Mouse (Mus musculus) MEL-GATA-1-ER (cell line): ENCODE data around the gene Socs7.
A peak's percentile ranks its signal among the peaks of the same experiment; 100 is the strongest.

Experiments used
- DNase-seq: peaks from one replicate; pipeline ENCODE4 v3.0.0-alpha.2; 2012; ENCODE audit warnings: low read depth; ENCODE audit errors: extremely low read depth

The Socs7 gene

DNA sequence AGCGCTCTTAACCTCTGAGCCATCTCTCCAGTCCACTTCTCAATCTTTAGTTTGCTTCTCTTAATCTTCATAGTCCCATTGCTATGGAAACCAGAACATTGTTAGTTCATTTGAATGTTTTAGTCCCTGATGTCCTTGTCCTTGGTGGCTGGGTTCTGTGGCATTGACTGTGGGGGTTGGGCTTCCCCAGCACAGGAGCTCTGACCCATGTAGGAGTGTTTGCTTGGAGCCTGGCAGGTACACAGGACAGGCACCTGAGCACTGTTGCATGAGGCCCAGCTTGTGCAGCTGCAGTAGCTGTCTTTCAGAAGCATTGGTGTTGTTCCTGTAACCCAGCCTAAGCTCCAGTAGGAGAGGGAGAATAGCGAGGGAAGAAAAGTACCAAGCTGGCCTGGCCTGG lies 25.5 kb downstream of the Socs7 start:
- no peak for DNase-seq

DNA sequence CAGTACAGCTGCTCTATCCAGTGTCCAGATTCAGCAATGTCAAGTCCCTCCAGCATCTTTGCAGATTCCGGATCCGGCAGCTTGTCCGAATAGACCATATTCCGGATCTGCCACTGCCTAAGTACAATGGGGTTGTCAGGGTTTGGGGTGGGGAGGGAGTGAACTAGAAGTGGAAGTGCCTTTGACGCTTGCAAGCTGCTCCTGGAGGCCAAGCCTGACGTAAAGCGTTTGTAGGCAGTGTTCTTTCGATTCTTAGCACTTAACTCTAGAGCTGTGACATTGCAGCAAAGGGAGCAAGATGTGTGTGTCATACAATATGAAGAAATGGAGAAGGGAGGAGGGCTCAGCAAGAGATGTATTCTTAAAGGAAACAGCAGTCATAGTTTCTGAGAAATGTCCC lies 26.8 kb downstream of the Socs7 start:
- no peak for DNase-seq

DNA sequence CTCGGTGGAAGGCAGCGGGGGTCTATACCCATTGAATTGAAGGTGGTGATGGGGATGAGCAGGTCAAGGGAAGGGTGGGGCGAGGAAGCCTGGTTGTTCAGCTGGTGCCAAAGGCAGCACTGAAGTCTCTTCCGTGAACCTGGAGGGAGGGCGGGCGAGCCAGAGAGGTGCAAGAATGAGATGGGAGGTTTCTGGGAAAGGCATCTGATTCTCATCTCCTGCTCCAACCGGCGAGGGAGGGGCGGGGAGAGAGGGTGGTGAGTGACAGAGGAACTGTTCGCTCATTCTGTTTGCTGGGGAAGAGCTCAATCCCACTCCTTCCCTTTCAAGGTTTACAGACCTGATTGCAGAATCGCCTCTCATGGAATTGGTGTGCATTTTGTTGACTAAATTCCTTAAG lies 31.3 kb downstream of the Socs7 start:
- no peak for DNase-seq

DNA sequence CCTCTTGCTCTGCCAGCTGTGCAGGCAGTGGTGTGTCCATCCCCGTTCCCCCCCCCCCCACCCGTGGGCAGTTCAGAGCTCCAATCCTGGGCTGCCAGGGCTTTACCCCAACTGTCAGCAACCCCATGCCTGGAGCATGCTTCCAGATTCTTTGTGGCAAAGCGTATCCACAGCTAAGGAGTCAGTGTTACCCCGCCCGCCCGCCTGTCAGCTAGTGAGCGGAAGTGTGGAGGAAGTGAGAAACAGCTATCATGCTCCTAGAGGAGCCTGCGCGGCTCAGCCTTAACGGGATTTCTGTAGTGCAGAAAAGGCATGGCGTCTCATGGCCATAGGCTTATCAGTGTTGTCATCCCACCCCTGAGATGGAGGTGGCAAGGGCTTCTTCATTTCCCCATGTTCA lies 31.8 kb downstream of the Socs7 start:
- DNase-seq, result no peak

DNA sequence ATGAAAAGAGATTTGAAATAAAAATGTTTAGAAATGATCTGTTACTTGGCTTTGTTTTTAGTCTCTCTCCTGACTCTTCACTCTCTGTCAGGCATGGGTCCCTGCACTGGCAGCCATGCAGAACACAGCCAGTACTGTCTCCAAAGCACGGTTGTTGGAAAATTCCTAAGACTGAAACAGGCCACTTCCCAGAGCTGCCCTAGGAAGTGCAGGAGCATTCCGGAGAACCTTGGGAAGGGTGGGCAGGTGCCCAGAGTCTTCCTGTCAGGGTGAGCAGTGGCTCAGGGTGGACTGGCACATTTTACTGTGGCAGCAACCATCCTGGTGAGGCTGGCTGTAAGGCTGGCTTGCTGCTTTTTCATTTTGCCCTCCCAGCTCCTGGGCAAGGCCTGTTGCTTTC lies 36.2 kb downstream of the Socs7 start:
- no peak for DNase-seq

DNA sequence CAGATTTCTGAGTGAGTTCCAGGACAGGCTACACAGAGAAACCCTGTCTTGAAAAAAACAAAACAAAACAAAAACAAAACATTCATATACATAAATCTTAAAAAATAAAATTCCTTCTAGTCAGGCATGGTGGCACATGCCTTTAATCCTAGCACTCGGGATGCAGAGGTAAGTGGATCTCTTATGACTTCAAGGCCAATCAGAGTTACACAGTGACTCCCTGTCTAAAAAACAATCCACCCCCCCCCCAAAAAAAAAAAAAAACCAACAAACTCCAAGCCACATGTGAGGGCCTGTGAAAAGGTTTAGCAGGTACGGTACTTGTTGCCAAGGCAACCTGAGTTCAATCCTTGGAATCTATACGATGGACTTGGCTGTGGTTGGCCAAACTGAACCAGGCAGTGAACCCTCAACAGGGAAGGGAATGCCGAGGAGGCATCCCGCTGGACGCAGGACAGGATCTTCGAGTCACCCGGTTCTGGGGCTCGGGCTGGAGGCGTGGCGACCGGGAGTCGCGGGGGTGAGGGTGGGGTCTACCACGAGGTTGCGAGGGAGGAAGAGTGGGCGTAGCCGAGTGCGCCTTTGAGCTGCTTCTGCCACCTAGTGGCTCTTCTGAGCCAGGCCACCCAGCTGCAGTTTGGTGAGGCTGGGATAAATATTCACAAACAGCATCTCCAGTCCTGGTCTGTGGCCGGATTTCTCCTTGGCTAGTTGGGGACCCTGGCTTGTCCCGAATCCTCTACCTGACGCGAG lies 37.8 kb downstream of the Socs7 start:
- DNase-seq, result peak; percentile 65

DNA sequence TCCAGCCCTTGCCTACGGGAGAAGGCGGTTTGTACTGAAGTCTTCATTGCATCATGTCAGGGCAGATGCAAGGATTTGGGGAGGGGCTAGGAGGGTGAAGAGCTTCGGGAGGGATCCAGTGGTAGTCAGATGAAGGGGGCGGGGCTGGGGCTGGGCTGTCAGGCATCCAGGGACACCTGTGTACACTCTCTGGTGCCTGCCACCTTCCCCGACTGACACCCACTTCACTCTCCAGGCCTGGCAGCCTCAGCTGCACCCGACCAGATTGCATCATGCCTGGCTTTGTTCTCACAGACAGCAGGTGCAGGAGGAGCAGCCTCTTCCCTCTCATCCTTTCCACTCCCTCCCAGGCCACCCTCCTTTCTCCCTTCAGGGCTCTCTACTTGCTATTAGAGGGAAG lies 38.7 kb downstream of the Socs7 start:
- no peak for DNase-seq

DNA sequence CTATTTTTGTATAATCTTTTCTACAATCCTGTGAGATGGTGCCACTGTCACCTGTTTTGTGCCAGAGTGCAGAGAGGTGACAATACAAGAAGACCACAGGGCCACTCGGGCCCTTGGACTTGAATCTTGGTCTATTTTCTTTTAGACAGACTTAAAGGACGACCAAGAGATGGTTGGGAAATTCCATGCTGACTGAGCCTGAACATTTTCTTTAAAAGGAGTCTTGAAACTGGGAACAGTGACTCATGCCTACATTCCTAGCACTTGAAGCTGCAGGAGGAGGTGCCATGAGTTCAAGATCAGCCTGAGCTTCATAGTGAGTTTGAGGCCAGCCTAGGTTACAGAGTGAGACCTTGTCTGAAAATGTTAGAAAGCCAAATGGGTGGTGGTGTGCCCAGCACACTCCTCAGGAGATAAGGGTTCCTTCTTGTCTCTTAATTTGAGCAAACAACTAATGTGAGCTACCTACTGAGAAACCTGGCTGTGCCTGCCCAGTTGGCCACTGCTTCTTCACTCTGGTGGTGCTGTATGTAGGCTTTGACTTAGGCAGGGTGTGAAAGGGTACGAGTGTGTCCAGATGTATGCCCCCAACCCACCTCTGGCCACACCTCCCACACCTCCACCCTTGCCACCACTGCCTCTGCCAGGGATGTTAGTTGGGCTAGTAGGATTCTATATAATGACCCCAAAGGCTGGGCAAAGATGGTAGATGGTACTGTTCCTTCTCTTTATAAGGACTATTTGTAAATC lies 39.5 kb downstream of the Socs7 start:
- no peak for DNase-seq

DNA sequence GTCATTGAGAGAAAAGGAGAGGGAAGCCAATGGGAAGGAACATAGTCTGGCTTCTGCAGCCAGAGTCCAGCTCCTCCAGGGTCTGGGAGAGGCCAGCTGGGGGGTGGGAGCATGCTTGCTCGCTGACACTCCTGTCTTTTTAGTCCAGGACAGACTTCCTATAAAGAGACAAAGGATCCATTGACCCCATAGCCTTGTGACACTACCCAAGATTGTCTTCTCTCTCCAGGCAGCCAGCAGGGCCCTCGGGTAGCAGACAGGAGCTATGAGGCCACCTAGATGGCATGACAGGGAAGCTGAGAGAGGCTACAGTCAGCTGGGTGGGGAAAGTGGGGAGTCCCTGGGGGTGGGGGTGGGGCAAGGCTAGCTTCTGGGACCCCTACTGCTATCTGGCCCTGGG lies 40.4 kb downstream of the Socs7 start:
- no peak for DNase-seq

DNA sequence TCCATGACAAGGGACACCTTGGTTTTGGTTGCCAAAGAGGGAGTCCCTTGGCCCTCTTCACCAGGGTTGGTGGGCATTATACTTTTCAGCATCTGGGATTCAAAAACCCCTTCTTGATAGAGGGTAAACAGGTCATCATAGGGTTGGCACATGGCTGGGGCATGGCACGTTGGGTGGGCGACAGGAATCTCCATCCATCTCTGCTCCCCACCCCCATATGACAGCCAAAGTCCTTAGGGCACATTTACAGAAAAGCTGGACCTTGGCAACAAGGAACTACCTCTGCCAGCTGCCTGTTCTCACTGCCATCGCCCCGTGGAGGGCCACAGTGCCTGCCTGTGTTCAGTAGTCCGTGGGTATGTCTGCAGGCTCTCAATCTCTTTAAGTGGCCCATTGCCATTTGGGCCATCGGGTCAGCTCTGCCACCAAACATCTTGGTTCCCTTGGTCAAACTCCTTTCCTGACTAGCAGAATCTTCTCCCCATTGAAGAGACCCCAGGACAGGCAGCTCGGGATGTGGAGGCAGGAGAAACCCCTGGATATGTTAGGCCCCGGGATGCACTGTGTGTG lies 41.3 kb downstream of the Socs7 start:
- no peak for DNase-seq

DNA sequence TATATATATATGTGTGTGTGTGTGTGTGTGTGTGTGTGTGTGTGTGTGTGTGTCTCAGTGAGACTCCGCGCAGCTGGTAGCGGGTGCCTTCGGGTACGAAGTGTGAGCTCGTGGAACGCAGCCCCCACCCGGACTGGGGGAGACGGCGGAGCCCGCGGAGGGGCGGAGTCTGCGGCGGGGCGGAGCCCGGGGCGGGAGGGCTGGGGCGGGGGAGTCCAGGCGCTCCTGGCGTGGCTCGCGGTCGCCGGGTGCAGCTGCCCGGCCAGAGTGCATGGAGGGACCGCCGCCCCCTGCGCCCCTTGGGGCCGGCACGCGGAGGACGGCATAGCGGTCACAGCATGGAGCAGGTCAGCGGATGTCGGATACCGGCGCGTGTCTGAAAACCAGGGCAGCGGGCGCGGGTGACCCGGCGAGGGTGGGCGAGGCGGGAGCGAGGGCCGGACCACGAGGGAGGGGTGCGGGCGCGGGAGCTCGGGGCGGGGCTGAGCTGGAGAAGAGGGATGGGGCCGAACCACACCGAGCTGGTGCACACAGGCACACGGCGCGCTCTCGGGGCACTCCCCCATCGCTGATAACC lies 41.9 kb downstream of the Socs7 start:
- DNase-seq, result no peak

DNA sequence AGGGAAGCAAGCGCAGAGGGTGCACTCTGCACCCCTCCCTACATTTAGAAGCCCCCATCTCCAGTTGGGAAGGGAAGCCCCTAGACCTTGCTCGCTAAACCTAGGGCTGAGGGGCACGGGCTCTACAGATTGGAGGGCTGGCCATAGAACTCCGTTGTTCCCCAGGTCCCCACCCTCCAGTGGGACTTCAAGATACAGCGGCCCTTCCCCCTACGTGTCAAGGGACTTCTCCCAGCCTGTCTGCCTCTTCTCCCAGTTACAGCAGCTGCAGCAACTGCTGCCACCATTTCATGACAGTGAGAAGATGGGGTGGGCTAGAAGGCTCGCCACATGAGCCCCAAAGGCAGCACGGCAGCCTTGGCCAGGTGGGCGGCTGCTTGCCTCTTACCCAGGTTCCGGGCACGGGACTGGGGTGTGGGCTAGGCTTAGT lies 42.4 kb downstream of the Socs7 start:
- DNase-seq, result no peak

DNA sequence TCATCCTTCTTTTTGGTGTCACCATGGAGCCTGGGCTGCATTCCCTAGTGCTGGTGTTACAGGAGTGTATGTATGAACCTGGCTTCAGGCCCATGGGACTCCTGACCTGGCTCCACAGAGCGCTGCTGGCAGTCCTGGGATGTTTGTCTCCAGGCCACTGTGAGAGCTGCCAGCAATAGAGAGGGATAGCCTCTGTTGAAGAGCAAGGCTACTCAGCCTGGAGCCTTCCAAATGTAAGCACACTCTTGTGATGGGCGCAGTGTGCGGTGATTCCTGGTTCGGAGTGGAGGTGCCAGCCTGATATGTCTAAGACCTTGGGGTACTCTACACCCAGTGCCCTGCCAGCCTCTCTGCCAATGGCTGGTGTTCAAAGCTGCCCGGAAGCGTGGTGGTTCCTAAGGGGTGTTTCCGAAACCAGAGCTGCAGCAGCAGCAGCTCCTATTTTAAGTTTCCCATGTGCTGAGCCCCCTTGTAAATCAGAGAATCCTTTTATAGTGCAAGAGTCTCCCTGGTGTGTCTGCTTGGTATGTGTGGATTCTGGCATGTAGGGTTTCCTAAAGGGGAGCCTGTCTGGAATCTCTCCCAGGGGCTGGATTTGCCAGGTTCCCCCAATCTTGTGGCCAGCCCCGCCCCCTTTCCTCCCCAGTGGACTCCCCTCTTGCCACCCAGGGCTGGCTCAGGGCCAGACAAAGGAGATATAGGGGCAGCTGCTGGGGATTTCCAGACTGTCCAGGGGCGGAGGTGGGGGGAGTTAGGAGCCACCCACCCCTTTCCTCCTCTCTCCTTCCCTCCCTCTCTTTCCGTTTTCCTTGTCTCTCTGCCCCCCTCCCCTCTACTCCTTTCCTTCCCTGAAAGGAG lies 44.0 kb downstream of the Socs7 start:
- DNase-seq, result no peak

DNA sequence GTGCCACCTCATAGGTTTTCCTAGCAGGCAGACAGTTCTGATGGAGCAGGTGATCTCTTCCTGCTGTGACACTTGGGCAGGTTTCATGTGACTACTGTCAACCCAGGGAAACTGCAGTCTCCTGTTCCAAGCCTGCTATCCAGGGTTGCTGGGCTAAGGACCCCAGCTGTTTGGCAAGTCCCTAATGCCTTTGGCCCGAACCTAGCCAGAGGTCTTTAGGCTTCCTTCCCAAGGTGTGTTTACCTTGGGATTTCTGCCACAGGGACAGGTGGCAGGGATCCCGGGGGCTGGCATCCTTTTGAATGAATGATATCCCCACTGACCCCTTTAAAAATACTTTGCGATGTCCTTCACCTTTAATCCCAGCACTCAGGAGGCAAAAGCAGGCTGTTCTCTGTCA lies 45.1 kb downstream of the Socs7 start:
- no peak for DNase-seq

DNA sequence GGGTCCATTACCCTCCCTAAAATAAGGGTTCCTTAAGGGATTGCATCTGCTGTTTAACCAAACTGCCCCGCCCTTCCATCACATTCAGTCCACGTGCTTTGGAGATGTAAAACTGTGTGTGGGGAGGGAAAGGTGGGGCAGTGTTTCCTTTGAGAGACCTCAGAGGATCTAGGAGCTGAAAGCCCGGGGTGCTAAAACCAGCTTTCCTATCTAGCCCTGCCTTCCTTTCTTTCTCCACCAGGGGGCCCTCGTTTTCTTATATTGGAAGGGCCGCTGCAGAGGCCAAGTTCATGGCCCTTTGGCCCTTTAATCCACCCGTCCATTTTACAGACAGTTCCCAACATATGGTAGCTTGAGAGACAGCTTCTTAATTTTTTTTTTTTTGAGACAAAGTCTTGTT lies 45.8 kb downstream of the Socs7 start:
- DNase-seq, result no peak

DNA sequence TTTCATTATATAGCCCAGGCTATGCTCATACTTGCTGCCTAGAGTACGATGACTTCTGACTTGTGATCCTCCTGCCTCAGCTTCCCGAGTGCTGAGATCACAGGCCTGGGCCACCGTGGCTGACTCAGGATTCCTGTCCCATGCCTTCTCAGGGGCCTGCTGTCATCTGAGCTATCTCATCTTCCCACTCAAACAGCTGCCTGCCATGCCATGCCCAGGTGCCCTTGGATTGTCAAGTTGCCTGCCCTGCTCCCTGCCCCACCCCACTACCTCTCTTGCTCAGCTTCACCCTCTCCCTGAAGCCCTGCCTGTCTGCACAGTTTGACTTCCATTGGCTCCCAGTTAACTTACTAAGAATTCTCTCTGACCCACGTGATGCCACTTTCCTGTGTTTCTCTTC lies 48.6 kb downstream of the Socs7 start:
- DNase-seq, result no peak

DNA sequence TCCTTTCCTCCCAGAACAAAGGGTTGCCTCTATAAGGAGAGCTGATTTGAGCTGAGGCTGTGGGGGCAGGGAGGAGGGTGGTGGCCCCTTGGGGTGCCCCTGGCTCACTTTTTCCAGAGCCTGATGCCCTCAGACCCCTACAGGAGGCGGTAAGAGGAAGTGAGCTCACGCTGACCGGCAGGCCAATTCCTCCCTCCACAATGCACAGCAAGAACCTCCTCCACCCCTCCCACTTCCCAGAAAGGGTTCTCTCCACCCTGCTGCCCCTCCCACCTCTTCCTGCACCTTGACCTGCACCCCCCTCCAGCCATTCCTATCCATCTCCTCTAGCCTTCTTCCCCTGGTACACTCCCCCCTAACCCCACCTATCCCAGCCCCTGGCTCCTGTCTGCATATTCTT lies 49.8 kb downstream of the Socs7 start:
- DNase-seq, result no peak

DNA sequence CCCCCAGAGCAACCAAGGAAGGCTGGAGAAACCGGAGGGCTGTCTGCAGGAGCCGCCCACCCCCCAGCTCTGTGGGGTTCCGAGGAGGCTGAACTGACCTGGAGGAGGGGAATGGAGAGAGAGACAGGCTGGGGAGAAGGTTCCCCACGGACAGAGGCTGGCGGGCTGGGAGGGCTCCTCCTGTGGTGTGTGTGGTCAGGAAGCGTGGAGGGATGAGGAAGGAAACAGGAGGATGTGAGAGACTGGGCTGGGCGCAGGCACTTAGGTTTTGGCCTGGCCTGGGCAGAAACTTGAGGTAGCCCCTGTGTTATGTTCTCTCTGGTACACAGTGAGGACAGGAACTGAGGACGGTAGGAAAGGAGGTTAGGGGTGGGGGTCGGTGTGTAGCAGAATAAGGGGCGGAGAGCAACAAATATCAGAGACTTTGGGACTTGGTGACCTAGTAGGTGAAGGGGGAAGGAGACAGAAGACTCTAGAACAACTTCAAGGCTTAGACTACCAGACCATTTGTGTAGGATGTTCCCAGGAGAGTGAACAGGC lies 50.5 kb downstream of the Socs7 start:
- no peak for DNase-seq

DNA sequence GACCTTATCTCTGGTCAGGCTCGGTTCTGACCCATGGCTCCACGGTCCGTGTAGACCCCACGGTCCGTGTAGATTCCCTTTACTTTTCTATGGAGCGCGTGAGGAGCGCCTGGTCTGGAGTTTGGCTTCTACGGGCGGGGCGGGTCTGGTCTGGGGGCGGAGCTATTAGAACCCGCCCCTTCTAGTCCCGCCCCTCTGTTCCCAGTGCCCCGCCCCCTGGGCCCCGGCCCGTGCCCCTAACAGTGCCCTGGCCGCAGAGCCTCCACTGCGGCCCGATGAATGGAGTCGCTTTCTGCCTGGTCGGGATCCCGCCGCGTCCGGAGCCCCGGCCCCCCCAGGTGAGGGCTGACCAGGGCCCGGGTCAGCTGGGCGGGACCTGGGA lies 53.0 kb downstream of the Socs7 start, which contains the start of gene Arhgap23:
TSS of gene Arhgap23 (plus strand) at position 204 of the 382 bp plus-strand sequence.
- DNase-seq, result no peak

DNA sequence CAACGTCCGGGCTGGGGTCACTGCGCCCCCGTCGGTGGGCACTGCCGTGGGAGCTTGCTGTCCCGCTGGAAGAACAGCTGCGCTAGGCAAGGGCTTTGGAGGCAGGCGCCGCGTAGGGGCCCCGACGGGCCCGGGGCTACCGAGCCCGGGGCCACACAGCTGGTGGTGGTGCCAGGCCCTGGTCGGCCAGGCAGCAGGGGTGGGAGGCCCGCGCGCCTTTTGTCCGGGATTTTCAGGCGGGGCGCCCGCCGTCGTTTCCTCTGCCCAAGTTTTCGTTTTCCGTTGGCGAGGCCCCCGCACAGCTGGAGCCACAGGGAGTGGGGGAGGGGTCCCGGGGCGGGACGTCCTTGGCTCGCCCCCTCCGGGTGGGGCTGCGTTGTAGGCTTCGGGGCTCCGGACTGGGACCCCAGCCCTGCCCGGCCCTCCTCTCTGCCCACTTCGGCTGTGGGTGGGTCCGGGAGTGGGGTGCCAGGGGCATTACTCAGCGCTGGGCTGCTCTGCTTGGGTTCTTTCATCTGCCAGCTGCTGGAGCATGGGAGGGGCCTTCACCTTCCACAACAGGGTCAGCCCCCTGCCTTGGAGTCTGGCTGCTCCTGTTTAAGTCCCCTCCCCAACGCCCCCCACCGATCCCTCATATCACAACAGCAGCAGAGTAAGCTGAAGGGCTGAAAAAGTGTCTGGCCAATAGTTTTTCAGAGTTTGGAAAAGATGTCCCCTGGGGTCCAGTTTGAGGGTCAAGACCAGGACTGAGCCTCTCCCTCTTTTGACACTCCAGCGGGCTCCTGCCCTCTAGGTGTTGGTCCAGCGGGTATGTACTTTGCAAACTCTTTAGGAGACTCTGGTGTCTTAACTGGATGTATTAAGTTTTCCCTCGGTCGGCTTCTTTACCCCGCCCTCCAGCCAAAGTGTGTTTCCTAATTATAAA lies 53.6 kb downstream of the Socs7 start:
- no peak for DNase-seq
